Mouse (Mus musculus): ENCODE results near the gene 1810049J17Rik. TPM values are rescaled to one million over a fixed set of nuclear protein-coding genes. Genes with fewer than 3 reads are reported as not detected.

Gene 1810049J17Rik
- not detected for polyA plus RNA-seq (2014; fragmentation: Illumina TruSeq; extraction: RNeasy Lipid Tissue Mini Kit (QIAGEN cat#74804); ENCODE audit: low read depth, low replicate concordance)

GRCm38 (mm10) chr15:12321788-12322621 is at the start of gene 1810049J17Rik:
TSS of gene 1810049J17Rik (minus strand) at chr15:12321899.

DNA sequence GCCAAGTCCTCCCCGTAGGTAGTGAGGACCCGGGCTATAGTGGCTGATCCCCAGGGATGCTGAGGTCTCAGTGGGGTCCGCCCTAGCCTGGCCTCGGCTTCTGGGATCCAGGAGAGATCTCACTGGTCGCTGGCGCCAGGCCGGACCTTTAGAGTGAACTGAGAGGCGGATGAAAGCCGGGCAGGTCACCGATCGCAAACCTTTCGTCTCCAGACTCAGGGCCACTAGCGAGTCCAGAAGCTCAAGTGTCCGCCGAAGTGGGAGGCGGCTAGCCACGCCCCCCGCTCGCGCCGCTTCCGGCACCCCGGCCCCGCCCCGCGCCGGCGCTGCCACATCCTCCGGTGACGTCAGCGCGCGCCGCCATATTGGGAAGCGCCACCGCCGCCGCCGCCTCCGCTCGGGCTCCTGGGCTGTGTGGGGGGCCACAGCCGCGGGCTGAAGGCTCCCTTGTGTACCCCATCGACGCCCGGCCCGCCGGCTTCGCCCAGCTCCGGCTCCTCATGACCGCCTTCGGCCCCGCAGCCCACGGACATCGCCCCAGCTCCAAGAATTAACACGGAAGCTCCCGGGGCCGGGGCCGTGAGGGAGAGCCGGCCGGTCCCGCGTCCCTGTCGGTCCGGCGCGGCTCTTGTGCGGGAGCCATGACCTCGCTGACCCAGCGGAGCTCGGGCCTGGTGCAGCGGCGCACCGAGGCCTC is 460 bp downstream of the 1810049J17Rik start, which contains the start of gene Golph3:
Golph3 (plus strand) TSS at position 360 of the 697 bp plus-strand sequence.

Other genes with a start within 250 kb of the 1810049J17Rik start
- 57.8 TPM for gene Zfr, start 204.1 kb downstream of the 1810049J17Rik start, polyA plus RNA-seq (2014; fragmentation: Illumina TruSeq; extraction: RNeasy Lipid Tissue Mini Kit (QIAGEN cat#74804); ENCODE audit: low read depth, low replicate concordance)
- 14.7 TPM for gene Mtmr12, start 116.9 kb downstream of the 1810049J17Rik start, polyA plus RNA-seq (2014; fragmentation: Illumina TruSeq; extraction: RNeasy Lipid Tissue Mini Kit (QIAGEN cat#74804); ENCODE audit: low read depth, low replicate concordance)
- gene Golph3, start 449 bp downstream of the 1810049J17Rik start, polyA plus RNA-seq (2014; fragmentation: Illumina TruSeq; extraction: RNeasy Lipid Tissue Mini Kit (QIAGEN cat#74804); ENCODE audit: low read depth, low replicate concordance), result 88.5 TPM

All from adipose tissue, adult 10 weeks (tissue).